Mouse (Mus musculus) E14TG2a.4 (cell line): Measurements from ENCODE around the gene Prss16.

ENCODE experiments used
- H3K27me3 ChIP-seq: 2 replicates; pipeline ENCODE4 v1.6.1; 2014; ENCODE audit warnings: low read length, control low read depth; ENCODE audit not compliant: insufficient read depth
- H3K36me3 ChIP-seq: 2 replicates; pipeline ENCODE4 v1.6.1; 2014; ENCODE audit warnings: low read length, control low read depth; ENCODE audit not compliant: insufficient read depth
- H3K4me1 ChIP-seq: replicated peaks from 2 replicates; pipeline ENCODE4 v1.6.1; 2014; ENCODE audit warnings: low read depth, low read length, control low read depth
- H3K4me3 ChIP-seq: replicated peaks from 2 replicates; pipeline ENCODE4 v1.5.1; 2014; ENCODE audit warnings: mild to moderate bottlenecking, low read length
- H3K9me3 ChIP-seq: 2 replicates; pipeline ENCODE4 v1.6.1; 2014; ENCODE audit warnings: low read length, control low read depth
- CTCF ChIP-seq: conservative IDR thresholded peaks from 2 replicates; pipeline ENCODE4 v1.5.1; 2014; ENCODE audit warnings: low read length
- NANOG ChIP-seq: IDR thresholded peaks from 2 replicates; pipeline ENCODE4 v1.6.1; 2014; ENCODE audit warnings: borderline replicate concordance, low read length, mixed read lengths
- POU5F1 ChIP-seq: IDR thresholded peaks from 2 replicates; pipeline ENCODE4 v1.6.1; 2014; ENCODE audit warnings: low read length, borderline replicate concordance

Prss16 gene

DNA sequence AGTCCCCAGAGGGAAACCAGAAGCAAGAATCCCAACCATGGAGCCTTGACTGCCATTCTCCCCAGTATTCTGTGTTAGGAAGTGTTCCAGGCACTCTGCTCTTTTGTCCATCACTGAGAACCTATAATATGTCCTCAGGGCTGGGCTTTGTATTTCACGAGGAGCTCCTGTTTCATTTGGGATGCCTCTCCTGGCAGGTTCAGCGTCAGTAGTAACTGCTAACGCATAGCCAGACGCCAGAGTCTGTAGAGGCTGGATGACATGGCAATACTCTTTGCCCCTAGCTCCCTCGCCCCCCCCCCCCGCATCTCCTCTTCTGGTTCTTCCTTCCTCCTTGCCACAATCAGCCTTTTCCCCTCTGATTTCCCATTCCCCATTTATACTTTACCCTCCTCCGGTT is at the start of gene Prss16:
Gene Prss16 (minus strand): TSS at position 101 of the 400 bp plus-strand sequence.
- H3K27me3 ChIP-seq = peaks cover 90% of the 10 kb centered on the region
- TF ChIP-seq NANOG = no peak
- TF ChIP-seq POU5F1 = no peak
- TF ChIP-seq CTCF = no peak

DNA sequence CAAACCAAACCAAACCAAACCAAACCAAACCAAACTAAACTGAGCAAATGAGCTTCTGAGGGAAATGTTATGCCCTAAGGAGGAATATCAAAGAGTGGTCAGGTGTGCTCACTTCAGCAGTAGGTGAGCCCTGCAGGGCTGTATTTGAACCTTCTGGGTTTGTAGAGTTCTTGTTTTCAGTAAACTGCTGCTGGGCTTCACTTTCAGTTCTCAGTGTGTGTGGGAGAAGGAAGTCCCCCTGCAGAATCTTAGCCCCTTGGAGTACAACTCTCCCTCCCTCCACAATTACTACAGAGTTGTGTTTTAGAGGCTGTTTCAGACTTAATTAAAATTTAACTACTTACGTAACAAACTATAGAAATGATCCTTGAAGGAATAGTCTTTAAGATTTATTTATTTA is 44.2 kb upstream of the Prss16 start:
- no peaks in the 10 kb centered on the region for H3K36me3 ChIP-seq
- no peak overlapping the region for H3K4me3 ChIP-seq
- TF ChIP-seq POU5F1 (no peak), NANOG (no peak), CTCF (no peak)
- 0 out of 2 replicates have a peak, but pooled peaks cover 4% of the 10 kb centered on the region for H3K9me3 ChIP-seq
- peaks cover 16% of the 10 kb centered on the region; the same call in 1 of the 2 replicates for H3K27me3 ChIP-seq
- H3K4me1 ChIP-seq = peaks cover 22% of the 10 kb centered on the region

More for the DNA sequence above, at the start of gene Prss16:
- peaks cover 29% of the 10 kb centered on the region for H3K4me1 ChIP-seq
- no peaks in the 10 kb centered on the region for H3K36me3 ChIP-seq
- H3K9me3 ChIP-seq = no peaks in the 10 kb centered on the region
- H3K4me3 ChIP-seq = no peak within 1 kb of the TSS

DNA sequence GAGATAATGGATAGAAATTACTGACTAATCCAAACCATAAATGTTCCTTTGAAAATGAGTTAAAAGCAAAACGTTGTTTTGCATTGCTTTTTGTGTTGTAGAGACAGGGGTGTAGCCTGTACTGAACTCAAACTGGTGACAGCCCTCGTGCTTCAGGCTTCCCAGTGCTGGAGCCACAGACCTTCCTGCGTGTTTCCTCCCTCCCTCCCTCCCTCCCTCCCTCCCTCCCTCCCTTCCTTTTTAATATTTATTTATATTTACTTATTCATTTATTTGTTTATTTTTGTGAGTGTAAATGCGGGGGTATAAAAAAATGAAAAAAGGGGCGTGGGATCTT is 41.9 kb upstream of the Prss16 start:
- H3K4me3 ChIP-seq = peak overlapping the region; percentile 80
- peaks cover 33% of the 10 kb centered on the region for H3K4me1 ChIP-seq
- H3K27me3 ChIP-seq = peaks cover 16% of the 10 kb centered on the region
- no peaks in the 10 kb centered on the region for H3K36me3 ChIP-seq
- H3K9me3 ChIP-seq = no peaks in the 10 kb centered on the region
- no peak for TF ChIP-seq CTCF
- TF ChIP-seq POU5F1 = no peak
- TF ChIP-seq NANOG = no peak

DNA sequence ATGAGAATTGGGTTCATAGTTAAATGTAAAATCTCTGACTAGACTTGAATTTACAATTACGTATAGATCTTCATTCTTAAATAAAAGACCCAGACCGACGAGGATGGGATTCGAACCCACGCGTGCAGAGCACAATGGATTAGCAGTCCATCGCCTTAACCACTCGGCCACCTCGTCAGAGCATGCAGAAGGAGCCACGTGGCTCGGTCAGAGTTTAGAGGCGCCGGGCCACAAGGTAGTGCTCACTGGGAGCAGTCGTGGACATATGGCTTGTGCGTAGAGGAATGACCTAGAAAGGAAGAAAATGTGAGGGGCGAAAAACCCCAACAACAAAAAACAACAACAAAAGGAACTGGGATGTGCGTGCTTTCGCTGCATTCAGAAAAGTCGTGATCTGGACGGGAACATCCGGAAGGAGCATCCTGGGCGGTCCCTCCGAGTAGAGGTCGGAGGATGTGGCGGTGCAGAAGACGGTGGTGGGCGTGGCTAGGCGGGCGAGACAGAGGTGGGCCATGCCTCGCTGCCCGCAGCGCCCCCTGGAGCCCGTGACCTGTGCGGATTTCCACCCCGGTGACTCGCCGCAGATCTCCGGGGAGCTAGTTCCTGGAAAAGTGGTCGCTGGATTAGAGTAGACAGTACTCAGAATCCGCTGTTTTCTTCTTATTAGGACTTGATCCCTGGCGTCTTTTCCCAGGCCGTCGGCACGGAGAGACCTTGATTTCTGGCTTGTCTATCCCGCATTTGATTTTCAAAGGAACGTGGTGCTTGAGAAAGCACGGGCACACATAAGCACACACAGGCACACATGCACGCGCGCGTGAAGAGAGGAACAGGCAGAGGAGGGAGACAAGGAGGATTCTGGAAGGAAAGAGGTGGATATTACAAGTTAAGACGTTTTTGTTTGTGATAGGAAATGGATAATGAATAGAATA is 41.3 kb upstream of the Prss16 start:
- Histone ChIP-seq H3K4me3 (peak overlapping the region; percentile 80), H3K4me1 (peaks cover 33% of the 10 kb centered on the region)

DNA sequence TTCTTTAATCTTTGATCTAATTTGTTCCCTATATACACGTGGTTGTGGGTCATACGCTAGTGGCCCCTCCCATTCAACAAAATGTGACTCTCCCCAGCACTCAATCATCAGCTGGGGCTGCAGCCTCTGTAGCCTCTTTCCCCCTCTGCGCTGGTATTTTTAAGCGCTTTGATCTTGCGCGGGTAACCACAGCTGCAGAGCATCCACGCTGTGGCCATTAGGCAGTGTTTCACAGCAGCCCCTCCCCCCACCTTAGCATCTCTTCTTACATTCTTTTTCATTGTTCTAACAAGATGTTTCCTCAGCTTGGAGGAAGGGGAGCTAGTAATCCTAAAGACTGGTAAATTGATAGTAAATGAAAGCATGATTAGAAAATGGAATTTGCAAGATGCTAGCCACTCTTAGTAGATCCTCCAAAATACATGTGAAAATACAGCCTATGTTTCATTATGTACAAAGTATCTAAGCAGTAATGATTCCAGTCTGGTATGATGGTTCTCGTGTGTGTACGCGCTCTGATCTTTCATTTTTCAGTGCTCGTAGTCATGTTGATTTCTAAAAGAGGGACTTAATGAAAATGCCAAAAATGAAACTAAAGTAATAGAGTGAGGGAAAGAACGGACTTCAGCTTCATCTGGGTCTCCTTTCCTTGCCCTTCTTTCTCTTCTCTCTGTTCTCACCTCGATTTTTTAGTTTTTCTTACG is 40.3 kb upstream of the Prss16 start:
- no peak for TF ChIP-seq CTCF
- TF ChIP-seq NANOG = no peak
- TF ChIP-seq POU5F1 = no peak
- Histone ChIP-seq H3K36me3 (no peaks in the 10 kb centered on the region), H3K9me3 (no peaks in the 10 kb centered on the region), H3K4me1 (peaks cover 40% of the 10 kb centered on the region), H3K4me3 (peak overlapping the region; percentile 80), H3K27me3 (peaks cover 8% of the 10 kb centered on the region)

More for the DNA sequence above, 41.3 kb upstream of the Prss16 start:
- no peaks in the 10 kb centered on the region for H3K36me3 ChIP-seq
- TF ChIP-seq CTCF = peak; percentile 37; the same call in 1 of the 2 replicates
- TF ChIP-seq POU5F1 = no peak
- TF ChIP-seq NANOG = no peak
- H3K27me3 ChIP-seq = peaks cover 14% of the 10 kb centered on the region
- H3K9me3 ChIP-seq = no peaks in the 10 kb centered on the region

DNA sequence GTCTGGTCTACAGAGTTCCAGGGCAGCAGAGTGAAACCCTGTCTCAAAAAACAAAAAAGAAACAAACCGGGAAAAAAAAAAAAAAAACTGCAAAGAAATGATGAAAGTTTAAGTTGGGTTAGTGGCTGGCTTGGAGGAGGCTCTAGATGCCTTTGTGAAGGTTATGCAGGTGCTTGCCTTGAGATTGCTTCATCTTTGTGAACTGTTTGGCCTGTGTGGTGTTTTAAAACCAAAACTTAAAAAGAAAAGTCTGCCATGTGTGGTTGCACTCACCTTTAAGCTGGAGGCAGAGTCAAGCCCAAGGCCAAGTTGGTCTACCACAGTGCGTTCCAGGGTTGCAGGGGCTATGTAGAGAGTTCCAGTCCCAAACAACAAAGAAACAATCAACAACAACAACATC is 39.5 kb upstream of the Prss16 start:
- no peaks in the 10 kb centered on the region for H3K36me3 ChIP-seq
- peaks cover 49% of the 10 kb centered on the region for H3K4me1 ChIP-seq
- H3K9me3 ChIP-seq = no peaks in the 10 kb centered on the region
- TF ChIP-seq POU5F1 (no peak), NANOG (no peak), CTCF (no peak)
- H3K4me3 ChIP-seq = no peak overlapping the region
- peaks cover 8% of the 10 kb centered on the region for H3K27me3 ChIP-seq

DNA sequence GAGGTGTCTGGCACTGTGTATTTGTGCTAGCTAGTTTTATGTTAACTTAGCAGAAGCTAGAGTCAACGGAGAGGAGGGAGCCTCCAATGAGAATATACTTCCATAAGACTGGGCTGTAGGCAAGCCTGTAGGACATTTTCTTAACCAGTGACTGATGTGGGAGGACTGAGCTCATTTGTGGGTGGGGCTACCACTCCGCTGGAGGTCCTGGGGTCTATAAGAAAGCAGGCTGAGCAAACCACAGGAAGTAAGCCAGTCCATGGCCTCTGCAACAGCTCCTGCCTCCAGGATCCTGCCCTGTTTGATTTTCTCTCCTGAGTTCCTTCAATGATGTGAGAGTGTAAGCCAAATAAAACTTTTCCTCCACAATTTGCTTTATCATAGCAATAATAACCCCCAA is 35.8 kb upstream of the Prss16 start:
- peaks cover 48% of the 10 kb centered on the region for H3K4me1 ChIP-seq
- H3K27me3 ChIP-seq = no peaks in the 10 kb centered on the region; the same call in 1 of the 2 replicates
- H3K36me3 ChIP-seq = no peaks in the 10 kb centered on the region
- H3K9me3 ChIP-seq = no peaks in the 10 kb centered on the region
- H3K4me3 ChIP-seq = no peak overlapping the region
- TF ChIP-seq POU5F1 (no peak), CTCF (no peak), NANOG (no peak)

DNA sequence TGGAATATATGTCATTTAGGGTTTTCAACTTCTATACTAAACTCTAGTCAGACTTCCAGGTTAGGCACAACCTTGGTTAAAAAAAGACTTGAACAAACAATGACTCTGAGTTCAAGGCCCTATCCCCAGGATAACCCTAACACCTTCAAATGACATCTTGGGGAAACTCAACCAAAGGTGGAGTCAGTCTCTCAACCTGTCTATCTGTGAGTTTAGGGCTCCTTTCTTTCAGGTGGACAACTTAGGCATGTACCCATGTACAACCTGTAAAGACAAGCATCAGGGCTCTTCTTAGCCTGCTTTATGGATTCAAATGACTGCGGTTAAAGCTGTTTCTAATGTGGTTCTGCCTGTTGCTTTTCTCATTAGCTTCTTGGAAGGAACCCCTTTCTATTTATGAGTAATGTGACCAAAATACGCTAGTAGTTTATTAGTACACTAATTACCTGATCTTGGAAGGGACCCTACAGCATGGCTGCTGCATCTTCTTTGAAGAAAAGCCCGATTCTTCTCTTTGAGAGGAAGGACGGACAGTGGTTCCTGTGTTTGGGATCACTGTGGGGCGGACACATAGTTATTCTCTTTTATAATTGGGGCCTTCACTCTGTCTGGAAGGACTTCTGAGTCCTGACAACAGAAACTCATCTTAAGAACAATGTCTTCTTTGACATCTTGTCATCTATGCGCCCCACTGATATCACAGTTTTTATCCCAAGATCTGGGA is 35.1 kb upstream of the Prss16 start:
- no peaks in the 10 kb centered on the region for H3K9me3 ChIP-seq
- H3K4me1 ChIP-seq = peaks cover 45% of the 10 kb centered on the region
- H3K36me3 ChIP-seq = no peaks in the 10 kb centered on the region
- H3K27me3 ChIP-seq = no peaks in the 10 kb centered on the region; the same call in 1 of the 2 replicates
- H3K4me3 ChIP-seq = no peak overlapping the region
- TF ChIP-seq NANOG (no peak), CTCF (no peak), POU5F1 (no peak)
